Mouse (Mus musculus) splenic B cell, adult 2 months (primary cell): ENCODE data around the gene Skint4.

Source experiments
- DNase-seq: peaks from one replicate; pipeline ENCODE4 v3.0.0-alpha.2; 2011; ENCODE audit warnings: low read depth, low spot score
- H3K27me3 ChIP-seq: 2 replicates; pipeline ENCODE4 v1.6.1; 2012; ENCODE audit warnings: mild to moderate bottlenecking, low read length, moderate library complexity, mixed read lengths; ENCODE audit not compliant: control insufficient read depth, poor library complexity, insufficient read depth, severe bottlenecking
- H3K36me3 ChIP-seq: 2 replicates; pipeline ENCODE4 v1.6.1; 2012; ENCODE audit warnings: mild to moderate bottlenecking, low read length, moderate library complexity, mixed read lengths; ENCODE audit not compliant: control insufficient read depth, poor library complexity, insufficient read depth, severe bottlenecking

Gene Skint4

DNA sequence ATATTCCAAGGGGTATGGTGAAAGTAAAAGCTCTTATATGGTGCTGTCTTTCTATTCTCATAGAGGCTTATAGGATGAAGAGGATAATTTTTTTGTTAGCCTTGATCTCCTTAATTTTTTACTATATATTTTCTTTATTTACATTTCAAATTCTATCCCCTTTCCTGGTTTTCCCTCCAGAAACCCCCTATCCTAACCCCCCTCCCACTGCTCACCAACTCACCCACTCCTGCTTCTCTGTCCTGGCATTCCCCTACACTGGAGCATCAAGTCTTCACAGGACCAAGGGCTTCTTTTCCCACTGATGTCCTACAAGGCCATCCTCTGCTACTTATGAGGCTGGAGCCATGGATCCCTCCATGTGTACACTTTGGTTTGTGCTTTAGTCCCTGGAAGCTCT, at the start of gene Skint4:
Skint4 (plus strand) TSS at position 301 of the 400 bp plus-strand sequence.
- DNase-seq, result no peak
- no peaks in the 10 kb centered on the region for H3K36me3 ChIP-seq
- no peaks in the 10 kb centered on the region for H3K27me3 ChIP-seq
